Mouse (Mus musculus): ENCODE measurements around the gene Cyp2a12.
"Not testable (repeated sequence)": the region's sequence is repeated elsewhere in the genome, so short reads cannot be mapped to it uniquely, and the experiment has no call there.

DNA sequence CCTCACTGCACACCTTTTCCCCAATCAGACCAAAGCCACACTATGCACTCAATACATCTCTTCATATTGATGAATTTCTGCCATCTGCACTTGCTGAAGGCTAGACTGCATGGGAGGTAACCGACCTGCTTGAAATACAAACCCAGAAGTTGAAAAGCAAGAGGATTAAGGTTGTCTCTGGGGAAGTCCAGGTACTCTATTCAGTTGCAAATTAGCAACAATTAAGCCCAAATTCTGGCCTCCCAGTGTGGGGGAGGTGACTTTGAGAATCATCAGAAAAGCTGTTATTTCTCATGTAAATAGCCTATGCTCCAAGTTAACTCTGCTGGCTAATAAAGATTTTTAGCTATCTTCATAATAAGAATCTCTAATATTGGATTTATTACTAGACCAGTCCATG is 45.7 kb upstream of the Cyp2a12 start:
- not testable (repeated sequence) for TF ChIP-seq CTCF, EP300 (IDR thresholded peaks at IDR 0.05; ENCODE audit: low read depth)
